Mouse (Mus musculus) hindbrain, embryonic 14.5 days (tissue): ENCODE data around the gene Nol10. TPM values are rescaled to one million over a fixed set of nuclear protein-coding genes. Genes with fewer than 3 reads are reported as not detected.
"Not testable (repeated sequence)": the region's sequence is repeated elsewhere in the genome, so short reads cannot be mapped to it uniquely, and the experiment has no call there.

ENCODE experiments used
- ATAC-seq: fragments of 200-750 bp; cut with Nextera tagmentation; 2 replicates; pipeline ENCODE4 v1.8.0; 2017; ENCODE audit warnings: moderate number of reproducible peaks, mild to moderate bottlenecking, moderate TSS enrichment, moderate library complexity; ENCODE audit not compliant: low FRiP score
- DNase-seq: peaks from one replicate; pipeline ENCODE4 v3.0.0-alpha.2; 2015; ENCODE audit warnings: low spot score
- H3K27ac ChIP-seq: fragments of 300-500 bp; sonication (generic); 2 replicates; pipeline ENCODE4 v1.5.1; 2014; ENCODE audit warnings: mild to moderate bottlenecking, moderate library complexity
- H3K27me3 ChIP-seq: fragments of 300-500 bp; sonication (generic); 2 replicates; pipeline ENCODE4 v1.6.1; 2014; ENCODE audit warnings: mild to moderate bottlenecking, low read length, mixed read lengths; ENCODE audit not compliant: control insufficient read depth, insufficient read depth
- H3K36me3 ChIP-seq: fragments of 300-500 bp; sonication (generic); replicated peaks from 2 replicates; pipeline ENCODE4 v1.6.1; 2014; ENCODE audit not compliant: control insufficient read depth, insufficient read depth
- H3K4me1 ChIP-seq: fragments of 300-500 bp; sonication (generic); replicated peaks from 2 replicates; pipeline ENCODE4 v1.6.1; 2014; ENCODE audit warnings: antibody characterized with exemption, low read length, mixed read lengths; ENCODE audit not compliant: control insufficient read depth, insufficient read depth
- H3K4me2 ChIP-seq: fragments of 300-500 bp; sonication (generic); replicated peaks from 2 replicates; pipeline ENCODE4 v1.6.1; 2014; ENCODE audit warnings: mild to moderate bottlenecking, moderate library complexity
- H3K4me3 ChIP-seq: fragments of 300-500 bp; sonication (generic); replicated peaks from 2 replicates; pipeline ENCODE4 v1.5.1; 2014; ENCODE audit warnings: mild to moderate bottlenecking, low read length
- H3K9ac ChIP-seq: fragments of 300-500 bp; sonication (generic); 2 replicates; pipeline ENCODE4 v1.6.1; 2014
- H3K9me3 ChIP-seq: fragments of 300-500 bp; sonication (generic); 2 replicates; pipeline ENCODE4 v1.6.1; 2016; ENCODE audit warnings: low read length; ENCODE audit not compliant: control insufficient read depth
- WGBS: fragments of 180-500 bp; shearing (Covaris S2); extraction: QIAGEN DNeasy Blood & Tissue Kit; methylation state at CpG from one replicate; pipeline ENCODE4 v1.1.7; 2014; 5-methylcytosine and 5-hydroxymethylcytosine counted together
- polyA plus RNA-seq: library from polyadenylated mRNA; unstranded; fragments of >200 nt; fragmentation: Nextera tagmentation; extraction: Ambion mirVana; gene quantifications from 2 replicates; pipeline ENCODE4 v1.2.1, GENCODE M21; 2014

The Nol10 gene
- polyA plus RNA-seq, 1 experiment from 2014 or later = 22.0 TPM

DNA sequence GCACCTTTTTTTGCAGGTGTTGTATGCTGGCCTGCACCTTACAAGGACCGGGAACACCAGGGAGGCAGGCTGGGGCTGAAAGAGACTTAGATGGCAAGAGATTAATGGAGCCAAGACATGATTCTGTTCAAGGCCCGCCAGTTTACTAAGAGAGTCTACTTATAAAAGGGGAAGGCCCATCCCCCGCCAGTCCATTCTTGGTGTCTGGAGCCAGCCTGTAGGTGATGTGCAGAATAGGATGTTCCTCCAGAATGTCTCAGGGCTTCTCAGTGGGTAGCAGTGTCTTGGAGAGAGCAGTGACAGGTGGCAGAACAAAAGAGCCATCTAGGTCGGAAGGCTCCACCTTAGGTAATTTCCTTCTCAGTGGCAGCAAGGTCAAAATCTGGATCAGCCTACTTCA, 111.0 kb downstream of the Nol10 start:
- not testable (repeated sequence) for ATAC-seq

DNA sequence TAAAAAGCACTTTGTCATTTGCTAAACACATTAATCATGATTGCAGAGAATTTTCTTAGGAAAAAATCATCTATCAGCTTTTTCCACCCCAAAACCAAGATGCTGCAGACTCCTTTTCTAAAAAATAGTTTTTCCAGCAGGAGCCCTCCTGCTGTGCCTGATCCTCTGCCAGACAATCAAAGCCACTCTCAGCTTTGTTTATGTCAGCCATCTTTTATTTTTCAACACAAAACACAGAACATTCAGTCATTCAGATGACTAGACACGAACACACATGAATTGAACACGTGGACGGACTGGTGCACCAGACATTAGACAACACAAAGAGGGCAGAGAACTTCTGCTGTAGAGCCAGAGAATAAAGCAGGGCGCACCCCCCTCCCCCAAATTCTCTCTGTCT, 115.4 kb downstream of the Nol10 start:
- DNase-seq (no peak), ATAC-seq (no peak)
- no peak overlapping the region for H3K4me3 ChIP-seq
- no peak overlapping the region for H3K9ac ChIP-seq
- WGBS = 37% methylated on average over 4 of the region's 4 CpGs
- no peak overlapping the region for H3K27ac ChIP-seq
- H3K9me3 ChIP-seq = 0 out of 2 replicates have a peak, but pooled peaks cover 3% of the 10 kb centered on the region
- no peak overlapping the region for H3K4me2 ChIP-seq
- H3K36me3 ChIP-seq = no peaks in the 10 kb centered on the region
- H3K27me3 ChIP-seq = no peaks in the 10 kb centered on the region
- H3K4me1 ChIP-seq = no peaks in the 10 kb centered on the region

More for the DNA sequence above, 111.0 kb downstream of the Nol10 start:
- not testable (repeated sequence) for H3K27ac ChIP-seq, H3K4me3 ChIP-seq, H3K27me3 ChIP-seq, H3K9ac ChIP-seq, H3K4me2 ChIP-seq, H3K4me1 ChIP-seq, H3K9me3 ChIP-seq, DNase-seq, H3K36me3 ChIP-seq
- 95% methylated on average over 4 of the region's 4 CpGs for WGBS

GRCm38 (mm10) chr12:17464550-17464949, 116.3 kb downstream of the Nol10 start:
- ATAC-seq, H3K36me3 ChIP-seq, H3K4me1 ChIP-seq, H3K27me3 ChIP-seq, H3K4me2 ChIP-seq, DNase-seq, H3K4me3 ChIP-seq, H3K9me3 ChIP-seq, H3K27ac ChIP-seq, H3K9ac ChIP-seq: not testable (repeated sequence)
- WGBS = 84% methylated on average over 5 of the region's 5 CpGs

DNA sequence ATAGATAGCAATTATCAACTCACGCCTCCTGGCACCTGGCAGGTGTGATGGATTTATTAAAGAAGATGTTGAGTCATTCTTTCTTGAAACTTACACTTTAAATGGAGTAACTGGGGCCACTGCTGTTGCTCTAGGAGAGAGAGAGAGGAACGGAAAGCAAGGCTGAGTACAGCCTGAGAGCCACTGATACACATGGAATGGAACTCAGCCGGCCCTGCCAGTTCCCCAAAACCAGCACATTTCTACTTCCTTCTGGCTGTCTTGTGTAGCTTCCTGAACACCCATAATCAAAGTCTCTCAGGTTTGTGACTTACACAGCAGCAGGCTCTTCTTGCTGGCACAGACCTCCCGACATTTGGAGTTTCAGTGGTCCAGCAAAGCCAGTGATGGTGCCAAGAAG, 118.5 kb downstream of the Nol10 start:
- no peak for ATAC-seq

DNA sequence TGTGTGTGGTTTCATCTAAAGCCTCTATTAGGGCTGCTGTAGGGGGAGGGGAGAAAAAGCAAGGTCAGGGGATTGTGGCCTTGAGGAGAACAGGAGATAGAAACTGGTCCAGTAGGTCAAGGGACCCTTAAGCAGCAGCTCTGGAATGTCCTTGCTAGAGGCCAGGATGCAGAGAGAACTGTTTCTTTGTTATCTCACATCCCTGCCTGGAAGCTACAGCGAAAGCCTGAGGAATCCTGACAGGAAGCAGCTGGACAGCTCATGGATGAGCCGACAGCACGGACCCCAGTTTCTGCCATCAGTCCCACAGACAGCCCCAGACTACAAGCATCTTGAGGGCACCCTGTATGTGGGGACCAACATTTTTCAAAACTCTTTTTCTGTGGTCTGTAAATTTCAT, 120.1 kb downstream of the Nol10 start:
- WGBS = 67% methylated on average over 3 of the region's 3 CpGs

More for the DNA sequence above, 118.5 kb downstream of the Nol10 start:
- H3K27me3 ChIP-seq = no peaks in the 10 kb centered on the region
- no peak overlapping the region for H3K4me3 ChIP-seq
- no peak for DNase-seq
- H3K36me3 ChIP-seq = no peaks in the 10 kb centered on the region
- H3K9me3 ChIP-seq = no peaks in the 10 kb centered on the region
- H3K9ac ChIP-seq = no peak overlapping the region
- H3K27ac ChIP-seq = no peak overlapping the region
- 95% methylated on average over 4 of the region's 4 CpGs for WGBS
- no peak overlapping the region for H3K4me2 ChIP-seq
- H3K4me1 ChIP-seq = no peaks in the 10 kb centered on the region

GRCm38 (mm10) chr12:17469869-17470268, 121.6 kb downstream of the Nol10 start:
- WGBS = 80% methylated on average over 7 of the region's 7 CpGs

More for the DNA sequence above, 120.1 kb downstream of the Nol10 start:
- Histone ChIP-seq H3K4me2 (no peak overlapping the region), H3K27me3 (no peaks in the 10 kb centered on the region), H3K9me3 (no peaks in the 10 kb centered on the region), H3K27ac (no peak overlapping the region), H3K9ac (no peak overlapping the region), H3K4me1 (no peaks in the 10 kb centered on the region), H3K4me3 (no peak overlapping the region), H3K36me3 (no peaks in the 10 kb centered on the region)
- ATAC-seq (no peak), DNase-seq (no peak)

DNA sequence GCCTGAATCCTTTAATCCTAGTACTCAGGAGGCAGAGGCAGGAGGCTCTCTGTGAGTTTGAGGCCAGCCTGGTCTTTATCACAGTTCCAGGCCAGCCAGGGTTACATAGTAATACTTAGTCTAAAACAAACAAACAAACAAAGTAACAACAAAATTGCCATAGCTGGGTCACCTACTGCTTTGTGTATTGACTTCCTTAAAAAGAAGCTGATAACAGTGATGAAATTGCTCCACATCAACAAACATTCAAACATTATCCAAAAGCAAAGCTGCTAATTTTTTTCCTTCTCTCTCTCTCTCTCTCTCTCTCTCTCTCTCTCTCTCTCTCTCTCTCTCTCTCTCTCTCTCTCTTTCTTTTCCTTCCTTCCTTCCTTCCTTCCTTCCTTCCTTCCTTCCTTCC, 122.3 kb downstream of the Nol10 start:
- not testable (repeated sequence) for H3K4me1 ChIP-seq, H3K4me3 ChIP-seq, H3K4me2 ChIP-seq, ATAC-seq, DNase-seq, H3K9ac ChIP-seq, H3K27ac ChIP-seq, H3K27me3 ChIP-seq, H3K9me3 ChIP-seq, H3K36me3 ChIP-seq

More at GRCm38 (mm10) chr12:17469869-17470268, 121.6 kb downstream of the Nol10 start:
- Histone ChIP-seq H3K27me3 (no peaks in the 10 kb centered on the region), H3K4me3 (no peak overlapping the region), H3K27ac (no peak overlapping the region), H3K4me2 (no peak overlapping the region), H3K36me3 (no peaks in the 10 kb centered on the region), H3K9me3 (no peaks in the 10 kb centered on the region), H3K4me1 (no peaks in the 10 kb centered on the region), H3K9ac (no peak overlapping the region)
- no peak for ATAC-seq
- DNase-seq = no peak

DNA sequence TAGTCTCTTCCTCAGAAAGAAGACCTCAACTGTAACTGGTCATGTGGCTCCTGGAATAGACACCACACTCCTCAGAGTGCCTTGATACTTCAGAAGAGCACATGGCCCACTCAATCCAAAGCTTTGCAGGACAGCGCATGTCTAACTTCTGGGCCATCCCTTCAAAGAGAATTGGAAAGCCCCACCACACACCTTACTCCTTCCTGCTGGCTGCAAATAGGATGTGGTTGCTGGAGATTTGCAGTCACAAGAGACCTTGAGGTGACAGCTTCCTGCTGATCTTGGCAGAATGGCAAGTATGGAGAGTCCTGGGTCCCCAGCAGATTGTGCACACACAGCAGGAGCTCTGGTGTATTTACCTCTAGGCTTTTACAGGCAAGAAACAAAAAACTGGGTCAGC, 123.1 kb downstream of the Nol10 start:
- Histone ChIP-seq H3K4me3 (no peak overlapping the region), H3K9me3 (no peaks in the 10 kb centered on the region), H3K9ac (no peak overlapping the region), H3K4me2 (no peak overlapping the region), H3K4me1 (no peaks in the 10 kb centered on the region), H3K27ac (no peak overlapping the region), H3K27me3 (no peaks in the 10 kb centered on the region), H3K36me3 (no peaks in the 10 kb centered on the region)
- ATAC-seq = no peak
- no peak for DNase-seq
- 96% methylated on average over 1 of the region's 1 CpGs for WGBS

GRCm38 (mm10) chr12:17473128-17473527, 124.9 kb downstream of the Nol10 start:
- Histone ChIP-seq H3K9ac (no peak overlapping the region), H3K4me1 (no peaks in the 10 kb centered on the region), H3K4me3 (no peak overlapping the region), H3K27ac (no peak overlapping the region), H3K4me2 (no peak overlapping the region), H3K36me3 (no peaks in the 10 kb centered on the region), H3K27me3 (no peaks in the 10 kb centered on the region), H3K9me3 (no peaks in the 10 kb centered on the region)
- DNase-seq (no peak), ATAC-seq (no peak)
- 89% methylated on average over 3 of the region's 3 CpGs for WGBS

DNA sequence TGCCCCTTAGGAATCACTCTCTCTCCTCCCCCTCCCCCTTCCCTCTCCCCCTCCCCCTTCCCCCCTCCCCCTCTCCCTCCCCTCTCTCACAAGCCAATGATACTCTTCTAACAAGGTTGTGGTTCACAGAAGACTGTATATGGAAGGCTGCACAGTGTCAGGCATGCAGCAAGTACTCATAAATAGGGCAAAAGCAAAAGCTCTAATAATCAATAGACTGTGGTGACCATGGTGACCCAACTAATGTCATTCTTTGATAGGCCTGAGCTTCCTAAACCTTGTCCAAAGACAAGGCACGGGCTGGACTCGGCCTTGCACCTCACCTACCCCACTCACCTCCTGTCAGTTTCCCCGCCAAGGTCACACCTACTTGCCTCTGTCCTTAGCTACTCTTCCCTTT, 125.6 kb downstream of the Nol10 start:
- ATAC-seq (no peak), DNase-seq (no peak)
- WGBS = 96% methylated on average over 3 of the region's 3 CpGs

More for the DNA sequence above, 125.6 kb downstream of the Nol10 start:
- Histone ChIP-seq H3K36me3 (no peaks in the 10 kb centered on the region), H3K27me3 (no peaks in the 10 kb centered on the region), H3K4me1 (no peaks in the 10 kb centered on the region), H3K4me3 (no peak overlapping the region), H3K27ac (no peak overlapping the region), H3K9ac (no peak overlapping the region), H3K4me2 (no peak overlapping the region), H3K9me3 (no peaks in the 10 kb centered on the region)
